Mouse (Mus musculus): ENCODE measurements at regions not wholly inside any gene's neighbourhood (a gene's known extent, or its start where the extent isn't known, plus 50 kb on each side); places are given as distances from the start of the nearest gene placed in this dataset.

DNA sequence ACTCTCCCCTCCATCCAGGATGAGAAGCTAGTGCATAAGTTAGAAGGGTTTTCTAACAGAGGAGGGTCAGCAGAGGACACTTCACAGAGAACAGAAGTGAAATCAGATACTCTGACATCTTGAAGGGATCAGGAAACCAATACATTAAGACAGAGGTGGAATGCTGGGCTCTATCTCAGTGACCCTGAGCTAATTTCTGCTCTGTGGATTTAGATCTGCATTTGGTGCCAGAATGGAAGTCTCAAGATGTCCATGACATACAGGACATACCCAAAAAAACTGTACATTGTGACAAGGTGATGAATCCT lies 104.2 kb upstream of the Lgalsl start:
- H3K4me1 ChIP-seq (ENCODE audit: control insufficient read depth in 1 of 2, insufficient read depth in 2 of 2, low read length in 2 of 2): no peaks in the 10 kb centered on the region
- H3K27ac ChIP-seq (ENCODE audit: control insufficient read depth, low read depth, low read length): no peak overlapping the region
- no peak overlapping the region for H3K9ac ChIP-seq (ENCODE audit: control insufficient read depth, low read depth, low read length, poor library complexity, severe bottlenecking)
- no peak overlapping the region for H3K4me3 ChIP-seq (ENCODE audit: control insufficient read depth in 1 of 2, insufficient read depth in 1 of 2, low read depth in 2 of 2, low read length in 2 of 2)
- no peak for DNase-seq (ENCODE audit: low read depth, low spot score)
- H3K36me3 ChIP-seq (ENCODE audit: control insufficient read depth in 1 of 2, insufficient read depth in 2 of 2, low read length in 2 of 2): no peaks in the 10 kb centered on the region
- TF ChIP-seq ELF1 (IDR thresholded peaks at IDR 0.05; ENCODE audit: low read depth, low read length) (no peak), MAX (IDR thresholded peaks at IDR 0.05; ENCODE audit: low read length) (no peak), GABPA (IDR thresholded peaks at IDR 0.05; ENCODE audit: low read depth, low read length) (no peak), GATA1 (IDR thresholded peaks at IDR 0.05; ENCODE audit: low read depth, low read length) (no peak), MAZ (IDR thresholded peaks at IDR 0.05; ENCODE audit: low read depth, low read length) (no peak), TCF12 (IDR thresholded peaks at IDR 0.05; ENCODE audit: low read depth, low read length) (no peak), RAD21 (IDR thresholded peaks at IDR 0.05; ENCODE audit: low read depth, low read length) (no peak)
- H3K79me2 ChIP-seq (ENCODE audit: control insufficient read depth, insufficient read depth, low read length, poor library complexity): no peaks in the 10 kb centered on the region
- H3K27me3 ChIP-seq (ENCODE audit: control insufficient read depth in 1 of 2, insufficient read depth in 2 of 2, low read length in 2 of 2): peaks cover 0 to 2% of the 10 kb centered on the region in 2 experiments; a peak in 2 of 4 replicates
- no peaks in the 10 kb centered on the region for H3K9me3 ChIP-seq (replicated peaks; ENCODE audit: insufficient read depth, low read length)

DNA sequence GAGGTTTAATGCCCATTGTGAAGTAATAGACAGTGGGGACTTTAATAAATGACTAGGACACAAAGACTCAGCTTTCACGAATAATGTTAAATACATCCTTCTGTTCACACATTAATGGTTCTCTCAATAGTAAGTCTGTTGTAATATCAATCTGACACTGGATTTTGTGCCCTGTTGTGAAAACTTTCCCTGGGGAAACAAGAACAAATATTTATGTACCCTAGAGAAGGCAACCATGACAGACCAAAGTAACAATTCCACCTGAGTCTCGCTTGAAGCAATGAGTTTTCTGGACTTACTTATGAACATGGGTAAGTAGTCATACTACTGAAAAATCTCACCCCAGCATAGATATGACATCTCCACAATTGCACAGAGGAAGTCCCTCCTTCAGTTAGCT lies 105.1 kb upstream of the Lgalsl start:
- H3K79me2 ChIP-seq (ENCODE audit: control insufficient read depth, insufficient read depth, low read length, poor library complexity): no peaks in the 10 kb centered on the region
- TF ChIP-seq POLR2AphosphoS5 (IDR thresholded peaks at IDR 0.05; ENCODE audit: borderline replicate concordance, low read depth, low read length): no peak
- no peak overlapping the region for H3K4me3 ChIP-seq (ENCODE audit: control insufficient read depth in 1 of 2, insufficient read depth in 1 of 2, low read depth in 2 of 2, low read length in 2 of 2)
- no peaks in the 10 kb centered on the region for H3K36me3 ChIP-seq (ENCODE audit: control insufficient read depth in 1 of 2, insufficient read depth in 2 of 2, low read length in 2 of 2)
- no peak for DNase-seq (ENCODE audit: low read depth, low spot score)
- H3K4me1 ChIP-seq (ENCODE audit: control insufficient read depth in 1 of 2, insufficient read depth in 2 of 2, low read length in 2 of 2): no peaks in the 10 kb centered on the region
- no peaks in the 10 kb centered on the region for H3K9me3 ChIP-seq (replicated peaks; ENCODE audit: insufficient read depth, low read length)
- peaks cover 0 to 2% of the 10 kb centered on the region in 2 experiments; a peak in 2 of 4 replicates for H3K27me3 ChIP-seq (ENCODE audit: control insufficient read depth in 1 of 2, insufficient read depth in 2 of 2, low read length in 2 of 2)
- H3K27ac ChIP-seq (ENCODE audit: control insufficient read depth, low read depth, low read length): no peak overlapping the region
- no peak overlapping the region for H3K9ac ChIP-seq (ENCODE audit: control insufficient read depth, low read depth, low read length, poor library complexity, severe bottlenecking)

DNA sequence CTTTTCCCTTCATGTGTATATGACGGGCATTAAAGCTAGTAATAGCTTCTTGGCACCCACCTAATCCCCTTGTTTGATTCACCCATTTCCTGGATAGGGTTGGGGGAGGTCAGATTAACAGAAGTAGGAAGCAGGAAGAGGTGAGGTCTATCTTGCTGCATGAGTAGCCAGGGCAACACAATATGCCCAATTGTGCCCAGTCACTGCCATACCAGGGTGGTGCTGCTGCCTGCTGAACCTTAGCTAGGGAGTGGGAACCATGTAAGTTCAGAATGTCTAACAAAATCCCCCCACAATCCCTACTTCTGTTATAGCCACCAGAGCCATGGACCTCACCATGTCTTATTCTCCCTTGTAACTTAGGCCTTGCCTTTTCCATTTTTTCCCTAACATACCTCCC lies 106.1 kb upstream of the Lgalsl start:
- DNase-seq (ENCODE audit: low read depth, low spot score): no peak
- H3K9me3 ChIP-seq (replicated peaks; ENCODE audit: insufficient read depth, low read length): no peaks in the 10 kb centered on the region
- peaks cover 1 to 2% of the 10 kb centered on the region in 2 experiments; a peak in 2 of 4 replicates for H3K27me3 ChIP-seq (ENCODE audit: control insufficient read depth in 1 of 2, insufficient read depth in 2 of 2, low read length in 2 of 2)
- H3K79me2 ChIP-seq (ENCODE audit: control insufficient read depth, insufficient read depth, low read length, poor library complexity): no peaks in the 10 kb centered on the region
- H3K9ac ChIP-seq (ENCODE audit: control insufficient read depth, low read depth, low read length, poor library complexity, severe bottlenecking): no peak overlapping the region
- no peak for TF ChIP-seq ZMIZ1 (IDR thresholded peaks at IDR 0.05; ENCODE audit: low read depth, low read length)
- no peak for TF ChIP-seq TCF12 (IDR thresholded peaks at IDR 0.05; ENCODE audit: low read depth, low read length)
- TF ChIP-seq TAL1 (IDR thresholded peaks at IDR 0.05; ENCODE audit: low read length): no peak
- H3K36me3 ChIP-seq (ENCODE audit: control insufficient read depth in 1 of 2, insufficient read depth in 2 of 2, low read length in 2 of 2): no peaks in the 10 kb centered on the region
- no peak overlapping the region for H3K27ac ChIP-seq (ENCODE audit: control insufficient read depth, low read depth, low read length)
- H3K4me1 ChIP-seq (ENCODE audit: control insufficient read depth in 1 of 2, insufficient read depth in 2 of 2, low read length in 2 of 2): no peaks in the 10 kb centered on the region
- H3K4me3 ChIP-seq (ENCODE audit: control insufficient read depth in 1 of 2, insufficient read depth in 1 of 2, low read depth in 2 of 2, low read length in 2 of 2): no peak overlapping the region

DNA sequence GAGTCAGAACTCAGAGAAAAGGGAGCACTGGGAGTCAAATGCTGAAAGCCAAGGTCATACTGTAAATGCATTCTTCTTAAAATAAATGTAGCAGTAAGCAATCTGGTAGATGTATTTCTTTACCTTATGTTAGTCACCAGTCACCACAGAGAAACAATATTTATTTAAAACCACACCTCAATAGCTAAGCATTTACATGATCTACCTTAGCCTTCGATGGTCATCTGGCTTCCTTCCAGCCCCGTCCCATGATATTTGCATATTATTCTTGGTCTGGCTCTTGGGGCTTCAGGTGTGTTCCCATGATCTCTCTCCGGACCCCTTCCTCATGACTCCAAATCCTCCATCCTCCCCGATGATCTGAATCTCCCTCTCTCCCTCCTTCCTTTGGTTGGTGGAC lies 107.1 kb upstream of the Lgalsl start:
- Histone ChIP-seq H3K27me3 (ENCODE audit: control insufficient read depth in 1 of 2, insufficient read depth in 2 of 2, low read length in 2 of 2) (peaks cover 1 to 2% of the 10 kb centered on the region in 2 experiments; a peak in 2 of 4 replicates), H3K79me2 (ENCODE audit: control insufficient read depth, insufficient read depth, low read length, poor library complexity) (no peaks in the 10 kb centered on the region), H3K4me1 (ENCODE audit: control insufficient read depth in 1 of 2, insufficient read depth in 2 of 2, low read length in 2 of 2) (no peaks in the 10 kb centered on the region), H3K9ac (ENCODE audit: control insufficient read depth, low read depth, low read length, poor library complexity, severe bottlenecking) (no peak overlapping the region), H3K4me3 (ENCODE audit: control insufficient read depth in 1 of 2, insufficient read depth in 1 of 2, low read depth in 2 of 2, low read length in 2 of 2) (no peak overlapping the region), H3K36me3 (ENCODE audit: control insufficient read depth in 1 of 2, insufficient read depth in 2 of 2, low read length in 2 of 2) (no peaks in the 10 kb centered on the region), H3K27ac (ENCODE audit: control insufficient read depth, low read depth, low read length) (no peak overlapping the region), H3K9me3 (replicated peaks; ENCODE audit: insufficient read depth, low read length) (no peaks in the 10 kb centered on the region)
- DNase-seq (ENCODE audit: low read depth, low spot score): no peak
- no peak for TF ChIP-seq MAFK (IDR thresholded peaks at IDR 0.05; ENCODE audit: borderline replicate concordance, low read depth, low read length)
- no peak for TF ChIP-seq TAL1 (IDR thresholded peaks at IDR 0.05; ENCODE audit: low read length)
- no peak for TF ChIP-seq TCF12 (IDR thresholded peaks at IDR 0.05; ENCODE audit: low read depth, low read length)
- TF ChIP-seq CHD2 (IDR thresholded peaks at IDR 0.05; ENCODE audit: low read length): no peak
- no peak for TF ChIP-seq ZMIZ1 (IDR thresholded peaks at IDR 0.05; ENCODE audit: low read depth, low read length)
- no peak for TF ChIP-seq HCFC1 (IDR thresholded peaks at IDR 0.05; ENCODE audit: low read depth, low read length)
- TF ChIP-seq POLR2AphosphoS2 (IDR thresholded peaks at IDR 0.05; ENCODE audit: low read length): no peak
- no peak for TF ChIP-seq MYC (IDR thresholded peaks at IDR 0.05; ENCODE audit: low read depth, low read length)
- no peak for TF ChIP-seq RCOR1 (IDR thresholded peaks at IDR 0.05; ENCODE audit: low read depth, low read length)
- TF ChIP-seq ZKSCAN1 (IDR thresholded peaks at IDR 0.05; ENCODE audit: low read depth, low read length): no peak
- TF ChIP-seq MEF2A (IDR thresholded peaks at IDR 0.05; ENCODE audit: extremely low read depth, insufficient replicate concordance, low read depth, low read length, poor library complexity, severe bottlenecking): no peak
- TF ChIP-seq USF1 (IDR thresholded peaks at IDR 0.05; ENCODE audit: low read depth, low read length): no peak
- TF ChIP-seq CHD1 (IDR thresholded peaks at IDR 0.05; ENCODE audit: low read depth, low read length): no peak
- TF ChIP-seq E2F4 (IDR thresholded peaks at IDR 0.05; ENCODE audit: borderline replicate concordance, low read depth, low read length): no peak
